Mouse (Mus musculus) lung, postnatal 25 days (tissue): Measurements from ENCODE around the gene Abraxas2.

Experiments used
- DNase-seq: peaks from one replicate; pipeline ENCODE4 v3.0.0; 2022; ENCODE audit warnings: low spot score

Abraxas2 gene

GRCm38 (mm10) chr7:132859042-132859958 is at the start of gene Abraxas2:
Gene Abraxas2, plus strand, starts transcription at chr7:132859225.
- DNase-seq, result peak; percentile 94

- DNase-seq, result no peak
Observed at GRCm38 (mm10) chr7:132809721-132810120, 49.3 kb upstream of the Abraxas2 start.

- peak; percentile 57 for DNase-seq
Observed at GRCm38 (mm10) chr7:132810368-132810767, 48.7 kb upstream of the Abraxas2 start.

GRCm38 (mm10) chr7:132810879-132811278 is 48.1 kb upstream of the Abraxas2 start:
- peak; percentile 95 for DNase-seq

GRCm38 (mm10) chr7:132811716-132812618 is 47.1 kb upstream of the Abraxas2 start:
- DNase-seq, result peak; percentile 61

GRCm38 (mm10) chr7:132812619-132813415 is 46.2 kb upstream of the Abraxas2 start:
- DNase-seq, result peak; percentile 59

GRCm38 (mm10) chr7:132813416-132814088 is 45.5 kb upstream of the Abraxas2 start, which contains the start of gene Fam53b:
Gene Fam53b, minus strand, starts transcription at chr7:132813886.
- peak; percentile 79 for DNase-seq

- peak; percentile 72 for DNase-seq
Observed at GRCm38 (mm10) chr7:132814089-132814450, 45.0 kb upstream of the Abraxas2 start.

- no peak for DNase-seq
Observed at GRCm38 (mm10) chr7:132815081-132815480, 43.9 kb upstream of the Abraxas2 start.

GRCm38 (mm10) chr7:132816528-132816927 is 42.5 kb upstream of the Abraxas2 start:
- DNase-seq, result no peak

GRCm38 (mm10) chr7:132817056-132817455 is 42.0 kb upstream of the Abraxas2 start:
- no peak for DNase-seq

GRCm38 (mm10) chr7:132820692-132821091 is 38.3 kb upstream of the Abraxas2 start:
- DNase-seq, result no peak

GRCm38 (mm10) chr7:132823832-132824231 is 35.2 kb upstream of the Abraxas2 start:
- no peak for DNase-seq

GRCm38 (mm10) chr7:132824346-132825022 is 34.5 kb upstream of the Abraxas2 start:
- DNase-seq, result no peak

GRCm38 (mm10) chr7:132830955-132831354 is 28.1 kb upstream of the Abraxas2 start:
- no peak for DNase-seq

GRCm38 (mm10) chr7:132841287-132841686 is 17.7 kb upstream of the Abraxas2 start:
- no peak for DNase-seq

- DNase-seq, result no peak
Observed at GRCm38 (mm10) chr7:132842455-132842854, 16.6 kb upstream of the Abraxas2 start.

GRCm38 (mm10) chr7:132843152-132843551 is 15.9 kb upstream of the Abraxas2 start:
- DNase-seq, result no peak

GRCm38 (mm10) chr7:132852173-132852844 is 6.7 kb upstream of the Abraxas2 start, which contains the start of gene Eef1akmt2:
Gene Eef1akmt2, minus strand, starts transcription at chr7:132852673.
- peak; percentile 86 for DNase-seq

GRCm38 (mm10) chr7:132853361-132853760 is 5.7 kb upstream of the Abraxas2 start:
- no peak for DNase-seq
